Mouse (Mus musculus) liver, postnatal 0 days (tissue): ENCODE data around the gene Hdac9. TPM values are rescaled to one million over a fixed set of nuclear protein-coding genes. Genes with fewer than 3 reads are reported as not detected.

Source experiments
- ATAC-seq: fragments of 200-750 bp; cut with Nextera tagmentation; 2 replicates; pipeline ENCODE4 v1.8.0; 2017; ENCODE audit warnings: mild to moderate bottlenecking, moderate library complexity
- DNase-seq: peaks from one replicate; pipeline ENCODE4 v3.0.0-alpha.2; 2016
- H3K27ac ChIP-seq: fragments of 300-500 bp; sonication (generic); 2 replicates; pipeline ENCODE4 v1.5.1; 2014; ENCODE audit warnings: antibody characterized with exemption, moderate library complexity, mild to moderate bottlenecking, low read depth
- H3K27me3 ChIP-seq: fragments of 300-500 bp; sonication (generic); 2 replicates; pipeline ENCODE4 v1.6.1; 2014; ENCODE audit warnings: low read length, control low read depth, mixed read lengths; ENCODE audit not compliant: insufficient read depth
- H3K36me3 ChIP-seq: fragments of 300-500 bp; sonication (generic); replicated peaks from 2 replicates; pipeline ENCODE4 v1.6.1; 2014; ENCODE audit warnings: mild to moderate bottlenecking, control low read depth, low read length, moderate library complexity, mixed read lengths; ENCODE audit not compliant: insufficient read depth
- H3K4me1 ChIP-seq: fragments of 300-500 bp; sonication (generic); 2 replicates; pipeline ENCODE4 v1.6.1; 2014; ENCODE audit warnings: antibody characterized with exemption, mild to moderate bottlenecking, control low read depth; ENCODE audit not compliant: insufficient read depth
- H3K4me2 ChIP-seq: fragments of 300-500 bp; sonication (generic); 2 replicates; pipeline ENCODE4 v1.6.1; 2014; ENCODE audit warnings: low read depth, mild to moderate bottlenecking, low read length, moderate library complexity, mixed read lengths
- H3K4me3 ChIP-seq: fragments of 300-500 bp; sonication (generic); 2 replicates; pipeline ENCODE4 v1.5.1; 2014; ENCODE audit warnings: low read depth, low read length
- H3K9ac ChIP-seq: fragments of 300-500 bp; sonication (generic); replicated peaks from 2 replicates; pipeline ENCODE4 v1.6.1; 2014; ENCODE audit warnings: mild to moderate bottlenecking, moderate library complexity
- H3K9me3 ChIP-seq: fragments of 300-500 bp; sonication (generic); 2 replicates; pipeline ENCODE4 v1.6.1; 2016; ENCODE audit warnings: mild to moderate bottlenecking, control low read depth, low read length, mixed read lengths
- CTCF ChIP-seq: sonication (generic); IDR thresholded peaks from 2 replicates; pipeline ENCODE4 v1.5.1; 2016; ENCODE audit warnings: antibody characterized with exemption, low read depth
- EP300 ChIP-seq: IDR thresholded peaks from 2 replicates; pipeline ENCODE4 v1.6.1; 2016; ENCODE audit warnings: antibody characterized with exemption, low read depth, mild to moderate bottlenecking
- WGBS: fragments of 180-500 bp; shearing (Covaris S2); extraction: QIAGEN DNeasy Blood & Tissue Kit; methylation state at CpG from one replicate; pipeline ENCODE4 v1.1.7; 2014; ENCODE audit not compliant: insufficient replicate concordance; 5-methylcytosine and 5-hydroxymethylcytosine counted together
- polyA plus RNA-seq: library from polyadenylated mRNA; unstranded; fragments of >200 nt; fragmentation: Nextera tagmentation; extraction: Ambion mirVana; gene quantifications from 2 replicates; pipeline ENCODE4 v1.2.1, GENCODE M21; 2015

Hdac9 gene
- polyA plus RNA-seq, 1 experiment from 2014 or later, result 1.3 TPM

DNA sequence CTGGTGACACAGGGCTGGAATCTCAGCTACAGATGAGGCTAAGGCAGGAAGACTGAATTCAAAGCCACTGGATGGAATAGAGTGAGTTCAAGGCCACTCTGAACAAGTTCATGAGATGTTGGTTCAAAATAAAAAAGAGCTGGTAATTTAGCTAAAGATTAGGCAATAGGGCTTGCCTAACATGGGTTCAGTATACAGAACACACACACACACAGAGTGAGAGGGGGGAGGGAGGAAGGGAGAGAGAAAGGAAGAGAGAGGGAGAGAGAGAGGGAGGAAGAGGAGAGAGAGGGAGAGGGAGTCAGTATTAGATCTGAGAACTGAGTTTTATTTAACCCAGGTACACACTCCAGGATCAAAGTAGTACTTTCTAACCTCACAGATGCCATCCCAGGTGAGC is 115.1 kb downstream of the Hdac9 start:
- no peaks in the 10 kb centered on the region for H3K27me3 ChIP-seq
- DNase-seq, result no peak
- H3K9ac ChIP-seq, result no peak overlapping the region
- no peak overlapping the region for H3K4me2 ChIP-seq
- no peaks in the 10 kb centered on the region for H3K36me3 ChIP-seq
- H3K27ac ChIP-seq, result no peak overlapping the region
- H3K4me1 ChIP-seq, result no peaks in the 10 kb centered on the region
- ATAC-seq, result no peak
- no peak overlapping the region for H3K4me3 ChIP-seq
- no peak for TF ChIP-seq EP300
- no peak for TF ChIP-seq CTCF
- no peaks in the 10 kb centered on the region for H3K9me3 ChIP-seq

DNA sequence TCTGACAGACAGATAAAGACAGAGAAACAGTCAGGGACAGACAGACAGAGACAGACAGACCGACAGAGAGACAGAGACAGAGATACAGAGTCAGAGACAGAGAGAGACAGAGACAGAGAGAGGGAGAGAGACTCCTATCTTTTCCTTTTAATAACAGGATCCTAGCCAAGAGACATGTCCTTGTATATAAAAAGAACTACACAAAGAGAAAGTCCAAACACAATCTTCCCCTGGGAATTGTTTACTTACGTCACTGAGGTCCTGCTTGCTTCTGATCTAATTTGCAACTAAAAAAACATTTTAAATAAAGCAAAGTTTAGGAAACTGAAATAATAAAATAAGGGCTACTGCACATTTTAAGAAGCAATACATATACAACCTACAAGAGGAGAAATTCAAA is 119.5 kb downstream of the Hdac9 start:
- Histone ChIP-seq H3K36me3 (no peaks in the 10 kb centered on the region), H3K4me2 (no peak overlapping the region), H3K4me1 (no peaks in the 10 kb centered on the region), H3K27ac (no peak overlapping the region), H3K9ac (no peak overlapping the region), H3K9me3 (no peaks in the 10 kb centered on the region), H3K4me3 (no peak overlapping the region), H3K27me3 (no peaks in the 10 kb centered on the region)
- no peak for TF ChIP-seq EP300
- TF ChIP-seq CTCF, result no peak
- 63% methylated on average over 2 of the region's 2 CpGs for WGBS
- ATAC-seq (no peak), DNase-seq (no peak)

DNA sequence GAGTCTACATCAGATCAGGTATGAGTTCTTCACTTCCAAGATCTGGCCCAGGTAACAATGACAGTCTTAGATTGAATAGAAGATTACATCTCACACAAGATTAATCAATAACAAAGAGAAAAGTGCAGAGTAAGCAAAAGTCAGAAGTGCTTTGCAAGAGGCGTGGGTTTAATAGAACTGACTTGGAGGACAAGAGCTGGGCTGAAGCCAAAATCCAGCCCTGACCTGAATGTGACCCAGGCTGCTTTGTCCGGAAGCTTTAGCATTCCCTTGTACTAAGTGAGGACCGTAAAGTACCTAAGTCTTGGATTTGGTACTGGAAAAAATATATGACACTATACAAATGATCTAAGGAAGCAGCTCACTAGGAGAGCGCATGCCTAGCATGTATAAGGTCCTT is 121.4 kb downstream of the Hdac9 start:
- H3K27ac ChIP-seq, result no peak overlapping the region
- H3K4me3 ChIP-seq, result no peak overlapping the region
- TF ChIP-seq EP300 (no peak), CTCF (no peak)
- H3K27me3 ChIP-seq, result no peaks in the 10 kb centered on the region
- DNase-seq, result no peak
- no peaks in the 10 kb centered on the region for H3K9me3 ChIP-seq
- no peak overlapping the region for H3K9ac ChIP-seq
- 69% methylated on average over 4 of the region's 4 CpGs for WGBS
- no peak for ATAC-seq
- H3K4me1 ChIP-seq, result no peaks in the 10 kb centered on the region
- H3K4me2 ChIP-seq, result no peak overlapping the region
- H3K36me3 ChIP-seq, result no peaks in the 10 kb centered on the region

- Histone ChIP-seq H3K9ac (no peak overlapping the region), H3K4me3 (no peak overlapping the region), H3K9me3 (no peaks in the 10 kb centered on the region), H3K27ac (no peak overlapping the region), H3K4me2 (0 out of 2 replicates have a peak overlapping the region, but pooled peaks have one; percentile 26), H3K4me1 (no peaks in the 10 kb centered on the region), H3K36me3 (no peaks in the 10 kb centered on the region), H3K27me3 (no peaks in the 10 kb centered on the region)
- 61% methylated on average over 3 of the region's 3 CpGs for WGBS
- DNase-seq (no peak), ATAC-seq (no peak)
- TF ChIP-seq EP300, result no peak
- TF ChIP-seq CTCF, result no peak
These were observed 124.8 kb downstream of the Hdac9 start for GRCm38 (mm10) chr12:34792113-34792452.

DNA sequence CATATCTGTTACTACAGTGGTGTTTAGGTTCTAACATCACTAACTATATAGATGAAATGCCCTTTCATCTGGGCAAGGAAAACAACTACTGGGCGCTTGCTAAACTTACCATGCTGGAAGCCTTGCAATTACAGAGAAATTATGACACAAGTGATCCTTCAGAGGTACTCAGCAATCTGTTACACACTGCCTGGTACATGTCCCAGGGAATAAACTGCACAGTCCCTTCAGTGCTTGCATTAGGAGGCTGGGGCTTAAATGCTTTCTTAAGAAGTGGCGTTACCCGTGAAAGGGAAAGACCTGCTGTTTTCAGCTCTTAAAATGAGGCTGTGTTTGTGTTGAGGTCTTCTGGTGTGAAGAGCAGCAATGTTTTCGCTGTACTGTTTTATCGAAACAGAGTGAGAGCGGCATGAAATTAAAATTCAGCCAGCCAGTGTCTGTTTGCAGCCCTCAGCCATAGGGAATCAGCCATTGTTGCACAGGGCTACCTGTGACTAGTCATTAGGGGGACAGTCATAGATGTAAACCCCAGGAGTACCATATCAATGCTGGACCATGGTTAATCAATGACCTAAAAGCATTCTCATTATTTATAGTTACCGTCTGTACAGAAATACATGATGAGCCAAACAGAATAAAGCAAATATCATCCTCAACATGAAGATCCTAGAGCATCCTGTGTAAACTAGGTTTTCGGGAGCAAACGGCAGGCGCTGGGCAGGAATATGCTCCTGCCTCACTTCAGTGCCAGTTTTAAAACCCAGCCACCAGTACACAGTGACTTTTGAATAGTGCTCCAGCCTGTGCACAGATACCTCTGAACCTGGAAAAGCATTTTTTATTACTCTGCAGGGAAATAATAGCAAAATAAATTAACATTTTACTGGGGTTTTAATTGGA is 125.4 kb downstream of the Hdac9 start:
- no peak overlapping the region for H3K9ac ChIP-seq
- H3K27me3 ChIP-seq, result no peaks in the 10 kb centered on the region
- H3K27ac ChIP-seq, result no peak overlapping the region
- no peak overlapping the region for H3K4me3 ChIP-seq
- WGBS, result 86% methylated on average over 10 of the region's 10 CpGs
- DNase-seq (no peak), ATAC-seq (no peak)
- H3K4me1 ChIP-seq, result no peaks in the 10 kb centered on the region
- H3K9me3 ChIP-seq, result no peaks in the 10 kb centered on the region
- TF ChIP-seq EP300, result no peak
- no peak for TF ChIP-seq CTCF
- no peaks in the 10 kb centered on the region for H3K36me3 ChIP-seq
- H3K4me2 ChIP-seq, result 0 out of 2 replicates have a peak overlapping the region, but pooled peaks have one; percentile 26

GRCm38 (mm10) chr12:34789031-34789982 is 127.6 kb downstream of the Hdac9 start:
- ATAC-seq, result peak; percentile 72
- TF ChIP-seq EP300 (no peak), CTCF (no peak)
- peak; percentile 14 for DNase-seq
- Histone ChIP-seq H3K4me1 (no peaks in the 10 kb centered on the region), H3K9ac (no peak overlapping the region), H3K4me2 (no peak overlapping the region), H3K9me3 (no peaks in the 10 kb centered on the region), H3K36me3 (no peaks in the 10 kb centered on the region), H3K4me3 (no peak overlapping the region), H3K27ac (no peak overlapping the region), H3K27me3 (no peaks in the 10 kb centered on the region)
- WGBS, result 54% methylated on average over 10 of the region's 10 CpGs
